Mouse (Mus musculus) v-Abl transformed pro-B cells (cell line): ENCODE data around the gene Dgki.

ENCODE experiments used
- in situ Hi-C, 2 experiments: fragments of 400-800 bp; cut with MboI; formaldehyde crosslinking; loops; one replicate each; pipeline ENCODE4 v1.15.1; 2025; ENCODE audit not compliant: unreplicated experiment in 2 of 2

Gene Dgki

GRCm38 (mm10) chr6:37297744-37298482, 2.1 kb downstream of the Dgki start:
- in situ Hi-C loops = no loop called here

- in situ Hi-C loops = no loop called here
Observed at GRCm38 (mm10) chr6:37292068-37292467, 7.9 kb downstream of the Dgki start.

DNA sequence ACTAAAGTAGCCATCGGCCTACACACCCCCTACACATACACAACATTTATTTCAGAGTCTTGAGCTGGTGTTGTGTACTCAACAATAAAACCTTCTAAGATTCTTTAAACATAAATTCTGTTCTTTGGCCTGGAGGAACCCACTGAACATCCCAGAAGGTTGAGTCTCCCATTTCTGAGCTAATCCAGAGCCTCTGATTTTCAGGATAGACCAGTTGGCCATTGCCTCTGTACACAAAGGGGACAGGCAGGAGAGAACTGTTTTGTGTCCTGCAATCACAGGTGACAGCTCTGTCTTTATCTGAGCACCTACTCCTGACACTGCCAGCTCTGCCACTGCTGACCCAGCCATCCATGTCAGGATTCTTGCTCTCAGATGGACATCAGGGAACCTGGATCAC, 8.8 kb downstream of the Dgki start:
- in situ Hi-C loops = no loop called here

- in situ Hi-C loops = no loop called here
Observed at GRCm38 (mm10) chr6:37290691-37291090, 9.3 kb downstream of the Dgki start.

DNA sequence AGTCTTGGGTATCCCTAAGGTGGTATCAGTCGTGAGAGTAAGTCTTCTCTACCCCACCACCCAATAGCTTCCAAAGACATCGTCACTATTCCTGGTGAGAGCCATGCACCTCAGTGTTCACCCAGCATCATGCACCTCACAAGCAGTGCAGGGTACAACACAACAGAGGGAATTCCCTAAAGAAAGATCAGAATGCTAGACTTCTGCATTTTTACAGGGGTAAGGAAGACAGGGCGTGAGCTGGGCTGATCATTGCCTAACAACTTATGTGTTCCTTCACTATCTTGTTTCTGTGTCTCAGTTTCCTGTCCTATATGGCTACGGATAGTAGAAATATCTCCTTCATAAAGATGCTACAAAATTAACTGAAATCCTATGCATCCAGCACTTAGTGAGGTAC, 13.8 kb downstream of the Dgki start:
- in situ Hi-C loops = no loop called here

DNA sequence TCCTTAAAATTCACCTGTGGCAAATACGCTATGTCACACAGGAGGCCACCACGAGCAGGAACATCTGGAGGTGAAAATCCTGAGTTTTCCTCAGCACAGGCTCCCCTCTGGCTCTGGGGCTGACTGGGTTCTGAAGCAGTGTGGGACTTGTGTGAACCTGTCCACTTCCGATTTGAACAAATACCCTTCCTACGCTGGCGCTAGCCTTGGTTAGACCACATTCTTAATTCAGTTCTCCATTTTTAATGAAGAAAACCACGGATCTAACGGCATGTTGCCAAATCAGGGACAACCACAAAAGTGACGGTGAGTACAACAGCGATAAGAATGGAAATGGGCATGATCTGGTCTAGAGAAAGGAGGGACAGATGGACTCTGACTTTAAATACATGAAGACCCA, 15.1 kb downstream of the Dgki start:
- in situ Hi-C loops = no loop called here

GRCm38 (mm10) chr6:37283336-37283735, 16.6 kb downstream of the Dgki start:
- in situ Hi-C loops = no loop called here

- in situ Hi-C loops = no loop called here
Observed at GRCm38 (mm10) chr6:37282659-37283058, 17.3 kb downstream of the Dgki start.

DNA sequence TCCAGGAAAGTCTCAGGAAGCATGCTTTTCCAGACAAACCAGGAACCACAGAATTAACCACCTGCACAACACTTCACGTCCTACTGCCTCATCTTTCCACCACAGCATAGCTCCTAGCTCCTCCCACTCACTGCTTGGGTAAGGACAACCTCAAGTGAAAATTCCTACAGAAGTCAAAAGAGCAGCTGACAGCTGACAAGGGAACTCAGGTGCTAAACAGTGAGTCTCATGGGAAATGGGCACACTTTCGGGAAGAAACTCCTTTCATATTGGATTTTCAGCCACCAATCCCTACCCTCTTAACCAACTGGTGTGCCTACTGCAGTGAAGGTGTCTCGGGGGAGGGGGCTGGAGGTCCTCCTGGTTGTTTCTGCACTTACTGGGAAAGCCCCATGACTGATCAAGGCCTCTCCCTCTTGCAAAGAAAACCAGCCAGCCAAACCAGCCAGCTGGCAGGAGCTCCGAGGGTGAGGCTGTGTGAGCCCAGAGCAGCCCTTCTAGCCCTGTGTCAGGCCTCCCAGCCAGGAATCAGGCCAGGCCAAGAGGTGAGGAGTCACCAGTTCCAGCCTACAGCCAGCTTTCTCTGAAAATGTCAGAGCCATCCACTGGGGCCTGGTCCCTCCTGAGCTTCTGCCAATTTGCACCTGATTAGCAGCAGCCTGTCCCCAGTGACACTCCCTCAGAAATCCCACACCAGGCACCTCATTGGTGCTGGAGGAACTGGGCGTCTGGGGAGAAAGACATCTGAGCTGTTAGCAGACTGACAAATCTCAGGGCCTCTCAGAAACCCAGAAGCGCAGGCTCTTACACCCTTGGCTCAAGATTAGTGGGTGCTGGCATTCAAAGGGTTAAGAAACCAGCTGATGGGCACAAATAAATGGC, 22.9 kb downstream of the Dgki start:
- in situ Hi-C loops = no loop called here

DNA sequence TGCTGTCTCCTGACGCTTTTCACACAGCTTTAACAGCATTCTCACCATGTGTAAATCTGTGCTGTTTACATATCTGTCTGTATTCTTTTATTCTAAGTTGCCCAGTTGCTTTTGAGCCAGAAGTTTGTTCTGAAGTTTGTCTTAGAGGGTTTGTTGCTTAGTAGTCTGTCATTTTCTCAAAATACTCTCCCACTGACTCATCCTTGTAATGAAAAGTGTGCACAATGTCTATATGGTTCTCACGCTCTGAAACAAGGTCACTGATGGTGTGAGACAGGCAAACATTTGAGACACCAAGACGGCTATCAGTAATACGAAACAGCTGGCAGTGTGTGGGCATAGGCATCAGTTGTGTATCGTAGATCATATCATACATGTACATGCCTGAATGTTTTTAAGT, 23.8 kb downstream of the Dgki start:
- in situ Hi-C loops = no loop called here

DNA sequence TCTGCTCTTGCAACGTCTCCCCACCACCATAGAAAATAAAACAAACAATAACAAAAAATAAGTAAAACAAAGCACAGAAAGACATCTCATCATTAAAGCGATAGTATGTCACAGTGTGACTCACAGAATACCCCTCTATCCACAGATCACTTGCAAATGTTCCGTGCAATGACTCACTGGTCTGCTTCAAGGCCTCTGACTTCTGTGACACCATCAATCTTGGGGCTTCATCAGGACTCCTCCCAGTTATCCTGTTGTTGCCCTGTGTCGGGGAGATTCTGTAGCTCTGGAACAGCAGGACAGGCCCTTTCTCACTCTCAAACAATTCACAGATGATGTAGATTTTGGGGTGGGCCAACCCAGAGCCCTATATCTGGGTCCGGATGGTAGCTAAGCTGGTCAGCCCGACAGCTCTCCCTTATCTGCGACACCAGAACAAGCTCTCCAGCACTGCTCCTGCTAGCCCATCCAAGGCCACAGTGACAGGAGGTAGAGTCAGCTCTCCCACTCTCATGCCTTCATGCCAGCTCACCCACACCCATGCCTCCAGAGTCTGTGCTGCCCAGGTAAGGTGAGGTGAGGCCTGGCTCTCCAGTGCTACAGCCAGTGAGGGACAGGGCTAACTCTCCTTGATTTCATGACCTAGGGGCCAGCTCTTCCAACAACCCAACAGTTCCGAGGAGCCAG, 28.9 kb downstream of the Dgki start:
- in situ Hi-C loops = no loop called here

DNA sequence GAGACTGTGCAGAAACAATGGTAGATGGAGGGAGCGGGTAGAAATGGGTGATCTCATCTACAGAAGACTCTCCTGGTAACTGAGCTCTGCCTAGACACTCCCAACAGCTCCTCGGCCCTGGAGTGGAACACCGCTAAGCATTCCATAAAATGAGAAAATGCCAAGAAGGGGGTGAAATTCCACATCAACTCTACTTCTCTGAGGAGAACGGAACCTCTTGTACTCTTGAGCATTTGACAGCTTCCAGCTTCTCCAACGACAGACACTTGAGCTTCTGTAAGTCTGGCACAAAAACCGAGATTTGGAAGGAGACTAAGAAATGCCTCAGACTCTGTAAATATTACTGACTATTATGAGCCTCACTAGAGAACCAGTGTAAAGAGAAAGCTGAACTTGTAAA, 31.4 kb downstream of the Dgki start:
- in situ Hi-C loops = no loop called here

DNA sequence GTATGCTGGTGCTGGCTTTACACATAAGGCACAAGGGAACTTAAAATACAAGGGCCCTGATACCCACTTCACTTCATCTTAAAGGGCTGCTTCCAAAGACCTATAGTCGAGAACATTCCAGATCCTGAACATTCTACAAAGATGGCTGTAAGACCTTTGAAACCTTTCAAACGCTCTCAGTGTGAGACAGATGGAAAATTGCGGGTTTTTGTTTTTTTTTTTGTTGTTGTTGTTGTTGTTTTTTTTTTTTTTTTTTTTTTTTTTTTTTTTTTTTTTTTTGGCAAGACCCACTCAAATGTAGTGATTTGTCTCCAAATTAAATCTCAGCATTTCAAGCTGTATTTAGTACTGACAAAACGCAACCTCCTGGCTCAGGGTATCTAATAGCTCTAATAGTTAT, 32.0 kb downstream of the Dgki start:
- in situ Hi-C loops = no loop called here

DNA sequence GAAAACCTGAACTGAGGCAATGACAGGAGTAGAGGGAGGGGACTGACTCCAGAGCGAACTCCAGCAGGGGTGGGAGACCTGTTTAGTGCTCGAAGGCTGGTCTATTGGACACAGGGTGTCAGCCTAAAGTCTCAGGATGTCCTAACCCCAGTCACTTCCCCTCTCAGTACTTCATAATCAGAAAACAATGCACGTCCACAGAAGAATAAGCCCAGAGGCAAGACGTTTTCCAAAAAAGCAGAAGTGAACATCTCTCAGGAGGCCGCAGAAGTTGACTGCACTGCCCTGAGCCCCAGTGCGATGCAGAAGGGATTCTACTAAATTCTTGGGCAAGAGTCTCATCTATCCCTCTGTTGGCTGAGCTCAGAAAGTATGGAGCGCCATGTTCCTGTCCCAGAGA, 37.5 kb downstream of the Dgki start:
- in situ Hi-C loops = no loop called here

DNA sequence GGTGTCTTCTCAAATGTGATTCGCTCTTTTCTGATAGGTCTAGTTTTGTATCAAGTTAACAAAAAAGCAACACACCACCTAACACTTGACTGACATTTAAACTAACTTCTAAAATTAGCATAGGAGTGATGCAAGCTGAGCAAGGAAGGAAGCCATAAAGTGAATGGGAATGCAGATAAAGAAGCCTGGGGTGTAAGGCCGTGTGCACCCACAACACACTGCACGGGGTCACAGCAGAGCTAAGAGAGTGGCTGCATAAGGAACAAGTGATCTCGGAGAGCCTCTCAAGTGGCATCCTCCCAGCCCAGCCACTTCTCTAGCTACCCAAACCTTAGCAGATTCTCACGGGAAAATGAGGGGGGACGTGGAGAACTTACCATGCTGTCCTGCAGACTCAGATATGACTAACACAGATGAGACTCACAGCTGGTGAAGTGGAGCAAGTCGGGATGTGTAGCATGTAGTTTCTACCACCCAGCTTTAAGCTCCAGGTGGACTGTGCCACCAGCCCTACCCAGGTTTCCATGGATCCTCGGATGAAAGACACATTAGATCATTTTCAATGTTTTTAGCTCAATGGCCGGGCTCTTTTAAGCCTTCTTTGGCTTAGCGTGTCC, 38.6 kb downstream of the Dgki start:
- in situ Hi-C loops = no loop called here

GRCm38 (mm10) chr6:37258662-37259061, 41.3 kb downstream of the Dgki start:
- in situ Hi-C loops = no loop called here

GRCm38 (mm10) chr6:37254144-37254543, 45.8 kb downstream of the Dgki start:
- in situ Hi-C loops = no loop called here

- in situ Hi-C loops = no loop called here
Observed at GRCm38 (mm10) chr6:37252536-37252935, 47.4 kb downstream of the Dgki start.

- in situ Hi-C loops = no loop called here
Observed at GRCm38 (mm10) chr6:37250671-37251070, 49.3 kb downstream of the Dgki start.

DNA sequence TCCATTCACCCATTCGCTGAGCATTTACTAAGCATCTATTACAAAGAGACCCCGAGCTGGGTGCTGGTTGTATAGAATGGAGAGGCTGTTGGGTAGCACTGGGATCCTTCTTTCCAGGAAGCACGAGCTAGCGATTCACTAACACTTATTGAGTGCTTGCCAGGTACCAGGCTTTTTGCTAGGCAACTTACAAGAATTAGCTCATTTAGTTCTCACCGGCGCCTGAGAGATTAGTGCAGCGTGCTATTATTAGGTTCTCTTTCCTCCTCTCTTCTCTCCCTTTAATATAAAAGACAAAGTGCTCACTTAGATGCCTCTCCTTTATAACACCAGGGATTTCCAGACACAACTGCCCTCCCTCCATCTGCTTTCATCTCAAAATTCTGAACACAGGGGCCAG, 54.2 kb downstream of the Dgki start:
- in situ Hi-C loops = no loop called here

DNA sequence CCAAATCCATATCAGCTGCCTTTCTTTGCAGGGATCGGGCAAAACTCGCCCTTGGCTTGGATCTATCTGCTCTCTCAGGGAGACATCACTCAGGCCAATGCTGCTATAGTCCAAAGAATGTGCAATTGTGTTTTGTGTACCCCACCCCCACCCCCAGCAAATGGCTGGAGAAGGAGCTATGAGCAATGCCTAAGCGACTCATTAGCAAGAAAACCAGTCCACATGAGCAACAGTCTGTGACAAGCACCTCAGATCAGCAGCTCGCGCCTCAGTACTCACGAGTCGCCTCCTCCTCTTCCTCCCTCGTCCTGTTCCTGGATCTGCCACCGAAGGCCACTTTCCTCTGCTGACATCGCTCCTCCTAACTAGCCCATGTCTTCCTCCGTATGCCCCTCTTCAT, 55.9 kb downstream of the Dgki start:
- in situ Hi-C loops = no loop called here
